Mouse (Mus musculus): ENCODE measurements around the gene Ttyh3. TPM values are rescaled to one million over a fixed set of nuclear protein-coding genes. Genes with fewer than 3 reads are reported as not detected.

Gene Ttyh3
- polyA plus RNA-seq, 1 experiment from 2014 or later, result 21.4 TPM

DNA sequence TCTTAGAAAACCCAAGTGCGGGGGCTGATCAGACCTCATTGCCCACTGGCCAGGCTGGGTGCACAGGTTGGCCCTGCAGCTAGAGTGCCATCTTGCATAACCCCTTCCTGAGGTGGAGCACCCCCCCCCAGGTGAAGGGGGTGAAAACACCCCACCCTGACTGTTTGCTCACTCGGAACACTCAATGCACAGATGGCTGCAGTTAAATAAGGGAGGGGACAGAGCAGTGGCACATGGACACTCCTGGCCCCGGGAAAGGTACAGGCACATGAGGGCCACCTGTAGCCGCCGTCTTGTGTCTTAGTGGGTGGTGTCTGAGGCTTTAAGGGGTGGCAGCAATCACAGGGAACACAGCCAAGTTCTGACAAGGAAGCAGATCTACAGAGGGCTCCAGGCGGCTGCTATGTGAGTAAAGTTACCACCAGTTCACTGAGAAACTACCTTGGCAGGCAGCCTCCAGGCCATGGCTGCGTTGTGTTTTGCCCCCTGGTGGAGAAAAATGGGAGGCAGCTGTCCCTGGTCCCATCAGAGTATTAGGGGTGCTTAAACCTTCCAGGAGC is 14.9 kb upstream of the Ttyh3 start:
- peak overlapping the region; percentile 28; the same call in 1 of the 2 replicates for H3K27ac ChIP-seq (ENCODE audit: low read depth, low read length)
- peak; percentile 91 for TF ChIP-seq CTCF (IDR thresholded peaks at IDR 0.05; ENCODE audit: low read depth)
- no peak overlapping the region for H3K4me3 ChIP-seq (ENCODE audit: low read depth, low read length)
- H3K4me1 ChIP-seq (replicated peaks; ENCODE audit: control insufficient read depth, insufficient read depth, low read length), result peaks cover 17% of the 10 kb centered on the region; the same call in 1 of the 2 replicates
- peak; percentile 83 for ATAC-seq
- 0 out of 2 replicates have a peak, but pooled peaks cover 2% of the 10 kb centered on the region for H3K9me3 ChIP-seq (ENCODE audit: control insufficient read depth)
- 29% methylated on average over 7 of the region's 7 CpGs for WGBS
- no peak overlapping the region for H3K9ac ChIP-seq (ENCODE audit: low read depth, low read length)
- peaks cover 3% of the 10 kb centered on the region for H3K36me3 ChIP-seq (ENCODE audit: control insufficient read depth, insufficient read depth)
- H3K27me3 ChIP-seq (replicated peaks; ENCODE audit: control insufficient read depth, insufficient read depth, low read length), result no peaks in the 10 kb centered on the region
- H3K4me2 ChIP-seq (replicated peaks; ENCODE audit: low read depth), result no peak overlapping the region

DNA sequence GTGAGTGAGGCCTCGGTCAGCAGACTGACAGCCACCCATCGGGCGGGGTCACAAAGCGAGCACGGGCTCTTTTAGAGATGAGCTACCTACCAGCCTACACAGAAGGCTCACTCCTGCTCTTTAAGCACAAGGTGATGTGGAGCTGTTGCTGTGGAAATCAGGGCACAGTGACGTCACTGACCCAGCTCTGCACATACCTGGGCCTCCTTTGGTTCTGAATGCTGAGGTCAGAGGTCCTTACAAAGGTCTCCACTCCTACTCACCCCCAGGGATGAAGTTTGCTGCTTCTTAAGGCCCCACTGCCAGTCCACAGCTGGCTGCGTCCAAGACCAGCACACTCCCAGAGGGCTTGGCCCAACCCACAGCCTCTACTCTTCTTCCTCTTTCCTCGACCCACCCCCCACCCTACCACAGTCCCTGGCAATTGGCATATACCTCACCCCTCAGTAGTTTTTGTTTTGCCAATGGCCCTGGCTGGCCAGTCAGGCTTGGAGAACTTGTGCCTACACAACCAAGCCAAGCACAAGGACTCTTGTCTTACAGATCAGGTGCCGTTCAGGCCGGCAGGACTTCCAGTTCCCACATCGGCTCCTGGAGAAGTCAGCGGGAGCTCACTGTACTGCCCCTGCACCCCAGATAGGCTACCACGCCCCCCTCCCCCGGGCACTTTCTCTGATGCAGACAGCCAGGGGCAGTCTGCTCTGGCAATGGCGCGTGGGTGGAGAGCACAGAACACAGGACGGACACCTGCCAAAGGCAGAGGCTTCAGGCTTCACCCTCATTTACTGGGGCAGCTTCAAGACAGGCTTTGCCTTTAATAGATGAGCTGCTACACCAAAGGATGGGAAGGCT is 14.1 kb upstream of the Ttyh3 start:
- H3K4me1 ChIP-seq (replicated peaks; ENCODE audit: control insufficient read depth, insufficient read depth, low read length), result peaks cover 17% of the 10 kb centered on the region; the same call in 1 of the 2 replicates
- TF ChIP-seq CTCF (IDR thresholded peaks at IDR 0.05; ENCODE audit: low read depth), result no peak
- H3K4me3 ChIP-seq (ENCODE audit: low read depth, low read length), result no peak overlapping the region
- H3K27me3 ChIP-seq (replicated peaks; ENCODE audit: control insufficient read depth, insufficient read depth, low read length), result no peaks in the 10 kb centered on the region
- peak overlapping the region; percentile 9; the same call in 1 of the 2 replicates for H3K4me2 ChIP-seq (replicated peaks; ENCODE audit: low read depth)
- WGBS, result 43% methylated on average over 17 of the region's 17 CpGs
- H3K36me3 ChIP-seq (ENCODE audit: control insufficient read depth, insufficient read depth), result no peaks in the 10 kb centered on the region
- no peaks in the 10 kb centered on the region for H3K9me3 ChIP-seq (ENCODE audit: control insufficient read depth)
- peak overlapping the region; percentile 11; the same call in 1 of the 2 replicates for H3K9ac ChIP-seq (ENCODE audit: low read depth, low read length)
- ATAC-seq, result 0 out of 2 replicates have a peak, but pooled peaks have one; percentile 1
- H3K27ac ChIP-seq (ENCODE audit: low read depth, low read length), result no peak overlapping the region

DNA sequence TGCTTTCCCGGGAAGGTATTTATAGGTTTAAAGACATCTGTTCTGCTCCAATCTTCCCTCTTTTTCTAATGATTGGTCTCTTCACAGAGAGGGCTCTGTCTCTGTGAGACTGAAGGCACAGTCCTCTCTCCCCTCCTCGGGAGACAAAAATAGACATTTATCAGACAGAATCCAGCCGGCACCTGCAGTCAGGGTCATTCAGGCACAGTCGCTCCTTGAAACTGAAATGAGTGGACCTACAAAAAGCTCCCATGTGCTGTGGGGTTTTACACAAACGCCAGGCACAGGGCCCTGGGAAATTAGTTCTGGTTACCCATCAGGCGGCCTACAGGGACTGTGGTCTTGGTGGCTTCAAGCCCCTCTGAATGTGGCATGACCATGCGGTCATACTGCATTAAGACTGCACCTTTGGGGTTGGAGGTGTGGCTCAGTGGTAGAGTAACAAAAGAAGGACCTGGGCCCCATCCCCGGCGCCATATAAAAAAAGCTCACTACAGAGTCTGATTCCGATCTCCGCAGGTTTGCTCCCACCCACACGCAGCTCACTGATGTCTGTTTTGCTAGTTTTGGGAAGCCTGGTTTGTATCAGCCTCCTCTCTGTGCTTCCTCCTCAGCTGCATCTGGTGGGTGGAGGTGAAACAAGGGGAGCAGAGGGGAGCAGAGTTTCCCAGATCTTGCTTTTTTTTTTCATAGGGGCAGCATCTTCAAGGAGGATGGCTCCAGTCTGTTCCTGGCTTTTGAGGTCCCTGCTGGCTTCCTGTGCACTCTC is 13.2 kb upstream of the Ttyh3 start:
- no peak overlapping the region for H3K4me3 ChIP-seq (ENCODE audit: low read depth, low read length)
- 38% methylated on average over 12 of the region's 12 CpGs for WGBS
- no peak for TF ChIP-seq CTCF (IDR thresholded peaks at IDR 0.05; ENCODE audit: low read depth)
- no peaks in the 10 kb centered on the region for H3K36me3 ChIP-seq (ENCODE audit: control insufficient read depth, insufficient read depth)
- peak overlapping the region; percentile 9; the same call in 1 of the 2 replicates for H3K4me2 ChIP-seq (replicated peaks; ENCODE audit: low read depth)
- H3K9ac ChIP-seq (ENCODE audit: low read depth, low read length), result peak overlapping the region; percentile 11; the same call in 1 of the 2 replicates
- no peak overlapping the region for H3K27ac ChIP-seq (ENCODE audit: low read depth, low read length)
- no peak for ATAC-seq
- H3K4me1 ChIP-seq (replicated peaks; ENCODE audit: control insufficient read depth, insufficient read depth, low read length), result peaks cover 17% of the 10 kb centered on the region; the same call in 1 of the 2 replicates
- no peaks in the 10 kb centered on the region for H3K9me3 ChIP-seq (ENCODE audit: control insufficient read depth)
- no peaks in the 10 kb centered on the region for H3K27me3 ChIP-seq (replicated peaks; ENCODE audit: control insufficient read depth, insufficient read depth, low read length)

DNA sequence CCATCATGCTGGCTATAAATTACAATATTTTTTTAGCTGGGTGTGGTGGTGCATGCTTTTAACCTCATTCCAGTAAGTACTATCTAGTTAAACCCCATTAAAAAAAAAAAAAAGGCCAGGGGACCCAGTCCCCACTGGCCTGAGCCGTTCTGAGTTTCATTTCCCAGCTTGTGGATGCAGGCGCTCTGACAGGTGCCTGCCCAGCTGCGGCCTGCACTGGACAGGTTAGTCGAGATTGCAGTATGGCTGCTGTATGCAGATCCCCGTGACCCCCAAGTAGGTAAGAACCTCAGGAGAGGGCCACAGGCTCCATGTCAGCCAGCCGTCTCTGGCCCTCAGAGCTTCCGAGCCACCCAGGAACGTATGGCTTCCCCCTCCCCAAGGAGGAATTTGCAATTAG is 12.6 kb upstream of the Ttyh3 start:
- ATAC-seq, result no peak
- no peak for TF ChIP-seq CTCF (IDR thresholded peaks at IDR 0.05; ENCODE audit: low read depth)
- Histone ChIP-seq H3K9ac (ENCODE audit: low read depth, low read length) (no peak overlapping the region), H3K27me3 (replicated peaks; ENCODE audit: control insufficient read depth, insufficient read depth, low read length) (no peaks in the 10 kb centered on the region), H3K4me2 (replicated peaks; ENCODE audit: low read depth) (no peak overlapping the region), H3K4me3 (ENCODE audit: low read depth, low read length) (no peak overlapping the region), H3K9me3 (ENCODE audit: control insufficient read depth) (no peaks in the 10 kb centered on the region), H3K4me1 (replicated peaks; ENCODE audit: control insufficient read depth, insufficient read depth, low read length) (peaks cover 17% of the 10 kb centered on the region; the same call in 1 of the 2 replicates), H3K27ac (ENCODE audit: low read depth, low read length) (no peak overlapping the region), H3K36me3 (ENCODE audit: control insufficient read depth, insufficient read depth) (no peaks in the 10 kb centered on the region)
- 54% methylated on average over 8 of the region's 8 CpGs for WGBS

DNA sequence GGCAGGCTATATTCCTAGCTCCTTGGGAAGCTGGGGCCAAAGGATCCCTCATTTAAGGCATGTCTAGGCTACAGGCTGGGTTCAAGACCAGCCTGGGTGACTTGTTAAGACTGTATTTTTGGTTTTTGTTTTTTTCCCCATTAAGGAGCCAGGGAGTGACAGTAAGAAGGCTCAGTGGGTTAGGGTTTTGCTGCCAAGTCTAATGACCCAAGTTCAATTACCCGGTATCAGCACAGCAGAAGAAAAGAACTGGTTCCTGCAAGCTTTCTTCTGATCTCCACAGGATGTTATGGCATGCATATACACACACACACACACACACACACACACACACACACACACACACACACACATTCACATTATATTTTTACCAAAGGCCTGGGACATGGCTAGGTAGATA is 11.6 kb upstream of the Ttyh3 start:
- H3K9ac ChIP-seq (ENCODE audit: low read depth, low read length), result no peak overlapping the region
- 70% methylated on average over 1 of the region's 1 CpGs for WGBS

More for the DNA sequence above, 11.6 kb upstream of the Ttyh3 start:
- Histone ChIP-seq H3K4me2 (replicated peaks; ENCODE audit: low read depth) (no peak overlapping the region), H3K9me3 (ENCODE audit: control insufficient read depth) (no peaks in the 10 kb centered on the region), H3K4me1 (replicated peaks; ENCODE audit: control insufficient read depth, insufficient read depth, low read length) (peaks cover 17% of the 10 kb centered on the region; the same call in 1 of the 2 replicates), H3K4me3 (ENCODE audit: low read depth, low read length) (no peak overlapping the region), H3K36me3 (ENCODE audit: control insufficient read depth, insufficient read depth) (no peaks in the 10 kb centered on the region), H3K27ac (ENCODE audit: low read depth, low read length) (no peak overlapping the region), H3K27me3 (replicated peaks; ENCODE audit: control insufficient read depth, insufficient read depth, low read length) (no peaks in the 10 kb centered on the region)
- no peak for TF ChIP-seq CTCF (IDR thresholded peaks at IDR 0.05; ENCODE audit: low read depth)
- no peak for ATAC-seq
